Mouse (Mus musculus): ENCODE results near the gene Cdh10. TPM values are rescaled to one million over a fixed set of nuclear protein-coding genes. Genes with fewer than 3 reads are reported as not detected.

Gene Cdh10
- polyA plus RNA-seq (2015; fragmentation: Nextera tagmentation; extraction: Ambion mirVana), result 0.27 and 0.42 TPM in 2 replicates

DNA sequence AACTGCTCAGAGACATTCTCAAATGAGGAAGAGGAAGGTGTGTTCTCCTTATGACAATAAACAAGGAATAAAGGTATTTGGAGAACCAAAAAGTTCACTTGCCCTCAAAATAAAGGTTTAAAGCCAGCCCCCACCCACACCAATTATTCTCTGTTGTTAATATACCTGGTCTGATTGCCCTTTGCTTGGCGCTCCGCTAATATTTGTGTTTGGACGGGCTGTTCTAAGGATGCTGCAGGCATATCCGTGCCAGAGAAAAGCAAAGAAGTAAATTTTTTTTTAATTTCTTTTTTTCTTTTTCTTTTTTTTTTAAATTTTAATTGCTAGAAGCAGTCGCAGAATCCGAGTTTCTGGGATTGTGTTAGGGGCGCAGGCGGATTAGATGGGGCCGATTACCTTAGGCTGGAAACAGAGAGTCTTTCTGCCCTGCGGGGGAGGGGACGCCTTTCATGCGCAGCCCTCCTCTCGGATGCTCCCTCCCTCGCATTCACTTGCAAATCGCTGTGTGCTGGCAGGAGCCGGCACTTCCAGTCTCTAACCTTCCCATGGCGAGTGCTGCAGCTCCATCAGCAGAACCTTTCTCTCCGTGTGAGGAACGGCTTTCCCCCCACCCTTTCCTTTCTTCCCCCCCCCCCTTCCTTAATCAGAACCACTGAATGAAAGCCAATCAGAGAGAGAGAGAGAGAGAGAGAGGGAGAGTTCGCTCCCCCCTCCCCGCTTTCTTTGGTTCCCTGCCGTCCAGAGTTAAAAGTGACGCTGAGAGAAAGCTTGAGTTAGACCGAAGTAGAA, at the start of gene Cdh10:
Gene Cdh10 (plus strand): TSS at position 763 of the 789 bp plus-strand sequence.
- ATAC-seq (ENCODE audit: low FRiP score, low TSS enrichment), result no peak
- no peaks in the 10 kb centered on the region for H3K27me3 ChIP-seq (ENCODE audit: control insufficient read depth, insufficient read depth, low read length)
- no peaks in the 10 kb centered on the region for H3K4me1 ChIP-seq (replicated peaks; ENCODE audit: control insufficient read depth, insufficient read depth)
- H3K9ac ChIP-seq (ENCODE audit: low read length), result no peak within 1 kb of the TSS; the same call in 1 of the 2 replicates
- WGBS, result 1% methylated on average over 23 of the region's 24 CpGs
- H3K36me3 ChIP-seq (ENCODE audit: control insufficient read depth, insufficient read depth, low read length), result no peaks in the 10 kb centered on the region
- H3K4me2 ChIP-seq (replicated peaks; ENCODE audit: low read depth), result peak within 1 kb of the TSS; percentile 59
- H3K4me3 ChIP-seq (ENCODE audit: low read depth, low read length), result peak within 1 kb of the TSS; percentile 37
- TF ChIP-seq EP300 (optimal IDR thresholded peaks at IDR 0.05), result no peak
- TF ChIP-seq CTCF (IDR thresholded peaks at IDR 0.05; ENCODE audit: low read depth), result no peak
- no peak within 1 kb of the TSS for H3K27ac ChIP-seq (replicated peaks)
- peak; percentile 23 for DNase-seq (ENCODE audit: low spot score)
- no peaks in the 10 kb centered on the region for H3K9me3 ChIP-seq (ENCODE audit: control insufficient read depth, low read length)

DNA sequence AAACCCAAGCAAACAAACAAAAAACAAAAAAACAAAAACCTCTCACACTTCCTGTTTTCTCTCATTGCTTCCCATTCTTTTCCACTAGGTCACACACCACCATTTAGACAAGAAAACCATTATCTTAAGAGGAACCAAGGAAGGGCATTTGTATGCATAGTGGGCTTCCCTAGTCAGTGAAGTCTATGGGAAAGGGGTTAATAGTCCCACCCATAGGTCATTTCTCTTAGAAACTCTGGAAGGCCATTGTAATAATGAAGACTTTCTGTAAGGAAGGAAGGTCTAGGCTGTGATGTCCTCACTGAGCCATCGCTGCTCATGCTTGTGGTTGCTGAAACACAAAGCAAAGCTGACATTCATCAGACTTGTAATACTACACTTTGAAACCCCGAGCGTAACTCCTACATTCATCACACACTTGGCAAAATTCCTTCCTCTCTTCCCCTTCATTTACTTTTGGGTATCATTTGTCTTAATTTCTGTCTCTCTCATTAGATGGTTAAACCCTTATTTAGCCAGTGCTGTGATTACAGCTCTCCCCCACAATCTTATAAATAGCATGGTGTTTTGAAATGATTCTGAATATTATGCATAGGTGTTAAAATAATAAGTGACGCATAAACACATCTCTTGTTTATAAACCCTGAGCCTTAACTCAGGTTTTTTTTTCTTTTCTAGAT, 9.5 kb upstream of the Cdh10 start:
- H3K27me3 ChIP-seq (ENCODE audit: control insufficient read depth, insufficient read depth, low read length), result no peaks in the 10 kb centered on the region
- H3K36me3 ChIP-seq (ENCODE audit: control insufficient read depth, insufficient read depth, low read length), result no peaks in the 10 kb centered on the region
- no peak overlapping the region for H3K27ac ChIP-seq (replicated peaks)
- no peak for TF ChIP-seq EP300 (optimal IDR thresholded peaks at IDR 0.05)
- TF ChIP-seq CTCF (IDR thresholded peaks at IDR 0.05; ENCODE audit: low read depth), result no peak
- no peak overlapping the region for H3K4me2 ChIP-seq (replicated peaks; ENCODE audit: low read depth)
- no peak for ATAC-seq (ENCODE audit: low FRiP score, low TSS enrichment)
- no peaks in the 10 kb centered on the region for H3K4me1 ChIP-seq (replicated peaks; ENCODE audit: control insufficient read depth, insufficient read depth)
- no peaks in the 10 kb centered on the region for H3K9me3 ChIP-seq (ENCODE audit: control insufficient read depth, low read length)
- H3K4me3 ChIP-seq (ENCODE audit: low read depth, low read length), result no peak overlapping the region
- H3K9ac ChIP-seq (ENCODE audit: low read length), result no peak overlapping the region
- WGBS, result 43% methylated on average over 4 of the region's 4 CpGs
- no peak for DNase-seq (ENCODE audit: low spot score)

DNA sequence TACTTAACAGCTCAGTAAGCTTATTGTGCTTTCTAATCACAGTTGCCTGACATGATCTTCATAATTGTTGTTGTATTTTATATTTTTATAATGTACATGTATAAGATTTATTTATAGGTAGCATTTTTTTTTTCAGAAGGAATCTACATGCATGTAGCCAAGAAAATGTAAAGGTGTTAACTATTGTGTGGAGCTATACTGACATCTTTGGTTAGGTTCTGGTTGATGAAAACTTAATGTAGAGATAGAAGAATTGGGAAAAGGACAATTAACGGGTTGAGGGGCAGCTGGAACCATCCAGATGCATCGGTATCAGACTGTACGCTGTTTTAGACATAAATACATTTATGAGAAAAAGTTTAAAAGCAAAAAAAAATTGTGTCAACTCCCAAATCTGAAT, 1.0 kb upstream of the Cdh10 start:
- H3K9me3 ChIP-seq (ENCODE audit: control insufficient read depth, low read length), result no peaks in the 10 kb centered on the region
- no peak overlapping the region for H3K4me2 ChIP-seq (replicated peaks; ENCODE audit: low read depth)
- no peak for TF ChIP-seq CTCF (IDR thresholded peaks at IDR 0.05; ENCODE audit: low read depth)
- no peak for TF ChIP-seq EP300 (optimal IDR thresholded peaks at IDR 0.05)
- H3K9ac ChIP-seq (ENCODE audit: low read length), result no peak overlapping the region
- H3K27me3 ChIP-seq (ENCODE audit: control insufficient read depth, insufficient read depth, low read length), result no peaks in the 10 kb centered on the region
- H3K4me1 ChIP-seq (replicated peaks; ENCODE audit: control insufficient read depth, insufficient read depth), result no peaks in the 10 kb centered on the region
- no peak for DNase-seq (ENCODE audit: low spot score)
- H3K4me3 ChIP-seq (ENCODE audit: low read depth, low read length), result no peak overlapping the region
- no peak for ATAC-seq (ENCODE audit: low FRiP score, low TSS enrichment)
- no peak overlapping the region for H3K27ac ChIP-seq (replicated peaks)
- 84% methylated on average over 3 of the region's 3 CpGs for WGBS
- H3K36me3 ChIP-seq (ENCODE audit: control insufficient read depth, insufficient read depth, low read length), result no peaks in the 10 kb centered on the region

DNA sequence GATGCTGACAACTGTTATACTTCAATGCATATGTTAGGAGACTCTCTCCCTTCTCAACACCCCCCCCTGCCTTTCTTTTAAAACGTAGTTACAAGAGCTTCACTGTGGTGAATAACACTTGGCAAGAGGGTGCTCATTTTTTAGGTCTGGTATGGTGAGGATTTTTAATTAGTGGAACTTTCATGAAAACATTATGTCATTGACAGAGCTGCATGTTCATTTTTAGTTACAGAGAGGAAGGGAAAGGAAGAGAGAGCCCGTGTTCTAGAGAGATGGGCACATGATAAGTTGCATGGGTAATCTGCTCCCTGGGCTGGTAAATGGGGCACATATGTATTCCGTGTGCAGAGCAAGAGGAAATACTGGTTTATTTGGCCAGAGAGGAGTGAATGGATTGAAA, 1.5 kb downstream of the Cdh10 start:
- no peak for TF ChIP-seq EP300 (optimal IDR thresholded peaks at IDR 0.05)
- no peak for TF ChIP-seq CTCF (IDR thresholded peaks at IDR 0.05; ENCODE audit: low read depth)

DNA sequence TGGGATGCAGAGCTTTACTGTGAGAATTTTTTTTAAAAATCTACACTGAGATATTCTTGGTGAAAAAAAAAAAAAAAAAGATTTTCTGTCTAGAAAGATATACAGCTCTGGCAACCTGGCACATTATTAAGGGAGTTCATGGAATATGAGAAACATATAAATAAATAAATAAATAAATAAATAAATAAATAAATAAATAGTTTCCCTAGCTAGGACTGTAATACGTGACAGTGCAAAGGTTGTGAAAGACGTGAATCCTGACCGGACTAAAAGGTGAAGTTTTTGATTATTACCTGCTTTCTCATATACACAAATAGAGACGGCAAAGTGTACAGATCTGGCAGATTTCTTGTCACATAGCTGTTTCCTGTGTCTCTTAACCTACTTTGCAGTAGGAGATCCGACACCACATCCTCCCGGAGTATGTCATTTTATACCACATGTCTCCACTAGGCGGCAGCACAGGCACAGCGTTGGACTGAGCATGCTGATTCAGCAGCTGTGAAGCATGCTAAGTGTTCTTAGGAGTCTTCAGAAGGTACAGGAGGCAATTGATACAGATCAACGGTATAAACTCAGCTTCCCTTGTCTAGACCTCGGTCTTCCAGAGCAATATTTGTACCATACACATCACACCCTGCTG, 2.5 kb downstream of the Cdh10 start:
- 22% methylated on average over 10 of the region's 10 CpGs for WGBS
- Histone ChIP-seq H3K4me1 (replicated peaks; ENCODE audit: control insufficient read depth, insufficient read depth) (no peaks in the 10 kb centered on the region), H3K27ac (replicated peaks) (no peak overlapping the region), H3K4me3 (ENCODE audit: low read depth, low read length) (no peak overlapping the region), H3K36me3 (ENCODE audit: control insufficient read depth, insufficient read depth, low read length) (no peaks in the 10 kb centered on the region), H3K4me2 (replicated peaks; ENCODE audit: low read depth) (no peak overlapping the region), H3K9me3 (ENCODE audit: control insufficient read depth, low read length) (no peaks in the 10 kb centered on the region), H3K27me3 (ENCODE audit: control insufficient read depth, insufficient read depth, low read length) (no peaks in the 10 kb centered on the region), H3K9ac (ENCODE audit: low read length) (no peak overlapping the region)
- DNase-seq (ENCODE audit: low spot score), result peak; percentile 75
- ATAC-seq (ENCODE audit: low FRiP score, low TSS enrichment), result peak; percentile 76
- TF ChIP-seq EP300 (optimal IDR thresholded peaks at IDR 0.05) (no peak), CTCF (IDR thresholded peaks at IDR 0.05; ENCODE audit: low read depth) (peak; percentile 96)

More for the DNA sequence above, 1.5 kb downstream of the Cdh10 start:
- DNase-seq (ENCODE audit: low spot score) (no peak), ATAC-seq (ENCODE audit: low FRiP score, low TSS enrichment) (no peak)
- Histone ChIP-seq H3K9me3 (ENCODE audit: control insufficient read depth, low read length) (no peaks in the 10 kb centered on the region), H3K4me3 (ENCODE audit: low read depth, low read length) (no peak overlapping the region), H3K36me3 (ENCODE audit: control insufficient read depth, insufficient read depth, low read length) (no peaks in the 10 kb centered on the region), H3K27ac (replicated peaks) (no peak overlapping the region), H3K4me2 (replicated peaks; ENCODE audit: low read depth) (no peak overlapping the region), H3K4me1 (replicated peaks; ENCODE audit: control insufficient read depth, insufficient read depth) (no peaks in the 10 kb centered on the region), H3K9ac (ENCODE audit: low read length) (no peak overlapping the region), H3K27me3 (ENCODE audit: control insufficient read depth, insufficient read depth, low read length) (no peaks in the 10 kb centered on the region)
- WGBS, result 27% methylated on average over 3 of the region's 3 CpGs
